Mouse (Mus musculus) urinary bladder, postnatal 0 days (tissue): ENCODE results near the gene Gm13289. TPM values are rescaled to one million over a fixed set of nuclear protein-coding genes. Genes with fewer than 3 reads are reported as not detected.

Experiments used
- polyA plus RNA-seq: library from polyadenylated mRNA; unstranded; fragments of >200 nt; fragmentation: Nextera tagmentation; extraction: Ambion mirVana; gene quantifications from 2 replicates; pipeline ENCODE4 v1.2.1, GENCODE M21; 2015

Gm13289 gene
- not detected in 2 replicates for polyA plus RNA-seq

GRCm38 (mm10) chr4:88776622-88777021 lies at the start of gene Gm13289:
Gene Gm13289 (plus strand): TSS chr4:88776922.

GRCm38 (mm10) chr4:88754818-88755340 lies 21.8 kb upstream of the Gm13289 start, which contains the start of gene Gm13271:
Gene Gm13271 (plus strand): TSS chr4:88754868.

GRCm38 (mm10) chr4:88759610-88760268 lies 17.0 kb upstream of the Gm13289 start, which contains the start of gene Gm13283:
Gene Gm13283 (plus strand): TSS chr4:88760119.

GRCm38 (mm10) chr4:88773534-88773933 lies 3.2 kb upstream of the Gm13289 start, which contains the start of gene Gm13290:
Gene Gm13290 (plus strand): TSS chr4:88773834.

GRCm38 (mm10) chr4:88779550-88779949 lies 2.8 kb downstream of the Gm13289 start, which contains the start of gene Gm13272:
Gene Gm13272 (plus strand): TSS chr4:88779850.

GRCm38 (mm10) chr4:88781831-88782230 lies 5.1 kb downstream of the Gm13289 start, which contains the start of gene Ifnz:
Gene Ifnz (plus strand): TSS chr4:88782131.

GRCm38 (mm10) chr4:88785409-88785808 lies 8.7 kb downstream of the Gm13289 start, which contains the start of gene Gm13276:
Gene Gm13276 (plus strand): TSS chr4:88785709.

GRCm38 (mm10) chr4:88788402-88788801 lies 11.7 kb downstream of the Gm13289 start, which contains the start of gene Gm13277:
Gene Gm13277 (plus strand): TSS chr4:88788632.

GRCm38 (mm10) chr4:88791250-88791649 lies 14.5 kb downstream of the Gm13289 start, which contains the start of gene Gm13278:
Gene Gm13278 (plus strand): TSS chr4:88791550.

GRCm38 (mm10) chr4:88793936-88794675 lies 17.4 kb downstream of the Gm13289 start, which contains the start of gene Gm13275:
Gene Gm13275 (plus strand): TSS chr4:88794487.

GRCm38 (mm10) chr4:88797097-88797496 lies 20.4 kb downstream of the Gm13289 start, which contains the start of gene Gm13279:
Gene Gm13279 (plus strand): TSS chr4:88797397.

GRCm38 (mm10) chr4:88799365-88799764 lies 22.6 kb downstream of the Gm13289 start, which contains the start of gene Gm13285:
Gene Gm13285 (plus strand): TSS chr4:88799665.

GRCm38 (mm10) chr4:88802954-88803353 lies 26.2 kb downstream of the Gm13289 start, which contains the start of gene Gm13287:
Gene Gm13287 (plus strand): TSS chr4:88803254.

GRCm38 (mm10) chr4:88805231-88805630 lies 28.5 kb downstream of the Gm13289 start, which contains the start of gene Gm13288:
Gene Gm13288 (plus strand): TSS chr4:88805531.

GRCm38 (mm10) chr4:88815928-88816327 lies 39.2 kb downstream of the Gm13289 start, which contains the start of gene Ifna7:
Gene Ifna7 (plus strand): TSS chr4:88816228.

GRCm38 (mm10) chr4:88819659-88820058 lies 42.9 kb downstream of the Gm13289 start, which contains the start of gene Ifna11:
Gene Ifna11 (plus strand): TSS chr4:88819959.

Other genes starting within 250 kb of the Gm13289 start
- gene Ifna15, start 218.7 kb upstream of the Gm13289 start, polyA plus RNA-seq, result not detected in 2 replicates
- not detected in 2 replicates for gene Ifna14, start 205.1 kb upstream of the Gm13289 start, polyA plus RNA-seq
- gene Ifna9, start 184.5 kb upstream of the Gm13289 start, polyA plus RNA-seq, result not detected in 2 replicates
- gene Ifna12, start 173.5 kb upstream of the Gm13289 start, polyA plus RNA-seq, result not detected in 2 replicates
- not detected in 2 replicates for gene C87499, start 142.5 kb upstream of the Gm13289 start, polyA plus RNA-seq
- not detected in 2 replicates for gene Ifna13, start 132.5 kb upstream of the Gm13289 start, polyA plus RNA-seq
- not detected in 2 replicates for gene Ifna16, start 100.0 kb upstream of the Gm13289 start, polyA plus RNA-seq
- not detected in 2 replicates for gene Ifna2, start 93.0 kb upstream of the Gm13289 start, polyA plus RNA-seq
- not detected in 2 replicates for gene Ifnab, start 85.6 kb upstream of the Gm13289 start, polyA plus RNA-seq
- gene Gm26566, start 55.1 kb upstream of the Gm13289 start, polyA plus RNA-seq, result 0.34 and 0.37 TPM in 2 replicates
- gene Klhl9, start 54.5 kb upstream of the Gm13289 start, polyA plus RNA-seq, result 47.0 and 61.7 TPM in 2 replicates
- not detected in 2 replicates for gene Gm13271, start 22.1 kb upstream of the Gm13289 start, polyA plus RNA-seq
- 0.28 and 0.35 TPM in 2 replicates for gene Gm13283, start 16.8 kb upstream of the Gm13289 start, polyA plus RNA-seq
- gene Gm13290, start 3.1 kb upstream of the Gm13289 start, polyA plus RNA-seq, result not detected in 2 replicates
- gene Gm13272, start 2.9 kb downstream of the Gm13289 start, polyA plus RNA-seq, result not detected in 2 replicates
- gene Ifnz, start 5.2 kb downstream of the Gm13289 start, polyA plus RNA-seq, result 0.17 and 0.28 TPM in 2 replicates
- gene Gm13276, start 8.8 kb downstream of the Gm13289 start, polyA plus RNA-seq, result not detected in 2 replicates
- gene Gm13277, start 11.7 kb downstream of the Gm13289 start, polyA plus RNA-seq, result not detected in 2 replicates
- gene Gm13278, start 14.6 kb downstream of the Gm13289 start, polyA plus RNA-seq, result not detected in 2 replicates
- gene Gm13275, start 17.6 kb downstream of the Gm13289 start, polyA plus RNA-seq, result not detected in 2 replicates
- gene Gm13279, start 20.5 kb downstream of the Gm13289 start, polyA plus RNA-seq, result not detected in 2 replicates
- 1.6 and 1.7 TPM in 2 replicates for gene Gm13285, start 22.7 kb downstream of the Gm13289 start, polyA plus RNA-seq
- gene Gm13287, start 26.3 kb downstream of the Gm13289 start, polyA plus RNA-seq, result not detected in 2 replicates
- 0.21 TPM in 1 of 2 replicates, not detected in the other for gene Gm13288, start 28.6 kb downstream of the Gm13289 start, polyA plus RNA-seq
- gene Ifna7, start 39.3 kb downstream of the Gm13289 start, polyA plus RNA-seq, result not detected in 2 replicates
- gene Ifna11, start 43.0 kb downstream of the Gm13289 start, polyA plus RNA-seq, result not detected in 2 replicates
- not detected in 2 replicates for gene Ifna6, start 50.5 kb downstream of the Gm13289 start, polyA plus RNA-seq
- gene Ifna5, start 58.6 kb downstream of the Gm13289 start, polyA plus RNA-seq, result not detected in 2 replicates
- not detected in 2 replicates for gene Ifna4, start 64.9 kb downstream of the Gm13289 start, polyA plus RNA-seq
- gene Ifna1, start 73.2 kb downstream of the Gm13289 start, polyA plus RNA-seq, result not detected in 2 replicates
- not detected in 2 replicates for gene Ifne, start 103.3 kb downstream of the Gm13289 start, polyA plus RNA-seq